24 mouse cellular contexts compared by ENCODE assay signal in the genomic region with DNA sequence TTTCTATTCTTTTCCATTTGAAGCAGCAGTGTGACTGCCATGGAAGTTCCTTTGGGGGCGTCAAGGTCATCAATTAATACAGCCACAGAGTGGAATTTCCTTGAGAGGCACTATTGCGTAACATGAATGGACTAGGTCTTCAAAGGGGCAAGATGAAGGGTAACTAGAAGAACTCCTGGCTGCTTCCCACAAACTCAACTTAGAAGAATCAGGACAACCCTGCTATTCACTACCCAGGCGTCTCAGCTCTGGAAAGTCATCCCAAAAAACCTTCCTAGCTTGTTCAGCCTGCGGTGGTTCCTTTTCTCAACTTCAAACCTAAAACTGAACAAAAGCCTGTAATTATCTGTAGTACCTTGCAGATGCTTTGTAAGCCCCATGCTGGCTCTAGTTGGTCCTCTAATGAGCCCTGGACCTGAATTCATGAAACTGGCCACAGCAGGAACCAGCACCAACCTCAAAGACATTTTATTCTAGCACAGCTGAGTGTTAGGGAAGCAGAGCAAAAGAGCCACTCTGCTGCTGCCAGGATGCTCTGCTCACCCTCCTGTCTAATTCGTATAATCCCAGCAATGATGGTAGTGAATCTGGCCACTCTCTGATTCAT. TPM values are rescaled to one million over a fixed set of nuclear protein-coding genes. Genes with fewer than 3 reads are reported as not detected.
DNase-seq lines count a peak whose midpoint lies in the region; ATAC-seq and TF ChIP-seq lines count a peak whose summit lies in the region.
"Had no signal": no experiment of that assay in that cellular context is flagged by ENCODE, and none has a peak within 500 bp of the region (broad histone marks: within the 10 kb centered on the region; RNA-seq: fewer than 3 reads in every experiment).

No protein-coding gene starts in this region.

- TF ChIP-seq CTCF in kidney, adult 2 months (conservative IDR thresholded peaks at IDR 0.05; ENCODE audit: insufficient read depth, insufficient read length, low read depth, low read length), result no peak

- no peaks in the 10 kb centered on the region for H3K9me3 ChIP-seq in forebrain, embryonic 13.5 days (replicated peaks)
- no peaks in the 10 kb centered on the region for H3K9me3 ChIP-seq in forebrain, embryonic 15.5 days
- H3K9me3 ChIP-seq in midbrain, embryonic 15.5 days, result no peaks in the 10 kb centered on the region
- H3K9me3 ChIP-seq in midbrain, embryonic 13.5 days, result no peaks in the 10 kb centered on the region
- H3K9me3 ChIP-seq: embryonic facial prominence, embryonic 15.5 days; heart, embryonic 10.5 days; hindbrain, embryonic 10.5 days; neural tube, embryonic 13.5 days had no signal

- DNase-seq in frontal cortex, postnatal 10 days (ENCODE audit: low spot score in 2 of 2), result peak; percentile 7 to 46
- DNase-seq in left cerebral cortex, adult 9 months (ENCODE audit: low spot score in 2 of 2), result peak; percentile 17 to 19
- no peak for DNase-seq in kidney, adult 2 months
- no peak for DNase-seq in kidney, postnatal 10 days
- DNase-seq: adrenal gland, postnatal 10 days; cerebellum, adult 11 months; cerebellum, postnatal 14 days; gastrocnemius, adult 2 months; kidney, adult 18-20 months; kidney, postnatal 25 days; thymus, postnatal 14 days had no signal

- no peak overlapping the region for H3K4me2 ChIP-seq in forebrain, embryonic 13.5 days
- no peak overlapping the region for H3K4me2 ChIP-seq in forebrain, embryonic 15.5 days (replicated peaks)
- H3K4me2 ChIP-seq in midbrain, embryonic 15.5 days, result no peak overlapping the region
- no peak overlapping the region for H3K4me2 ChIP-seq in midbrain, embryonic 13.5 days (replicated peaks)
- H3K4me2 ChIP-seq: embryonic facial prominence, embryonic 15.5 days; midbrain, embryonic 11.5 days; neural tube, embryonic 13.5 days had no signal

- peak; percentile 67; the same call in 1 of the 2 replicates for ATAC-seq in forebrain, embryonic 13.5 days
- no peak; the same call in 1 of the 2 replicates for ATAC-seq in forebrain, embryonic 15.5 days (replicated peaks)
- ATAC-seq in midbrain, embryonic 15.5 days (replicated peaks), result peak; percentile 78
- no peak for ATAC-seq in midbrain, embryonic 13.5 days
- ATAC-seq: CD4-positive, CD25-positive, alpha-beta regulatory T cell, adult 4 months; Patski had no signal

- no peak for TF ChIP-seq POLR2A in kidney, adult 2 months (IDR thresholded peaks at IDR 0.05; ENCODE audit: low read depth, low read length)

- H3K27me3 ChIP-seq in forebrain, embryonic 13.5 days, result no peaks in the 10 kb centered on the region
- H3K27me3 ChIP-seq in forebrain, embryonic 15.5 days, result no peaks in the 10 kb centered on the region
- H3K27me3 ChIP-seq in midbrain, embryonic 15.5 days (replicated peaks), result no peaks in the 10 kb centered on the region
- no peaks in the 10 kb centered on the region for H3K27me3 ChIP-seq in midbrain, embryonic 13.5 days
- no peaks in the 10 kb centered on the region for H3K27me3 ChIP-seq in kidney, adult 2 months (replicated peaks; ENCODE audit: control insufficient read depth, insufficient read depth, low read length)
- H3K27me3 ChIP-seq: embryonic facial prominence, embryonic 15.5 days; neural tube, embryonic 13.5 days; Patski had no signal

- H3K4me3 ChIP-seq in forebrain, embryonic 13.5 days, result no peak overlapping the region
- no peak overlapping the region for H3K4me3 ChIP-seq in forebrain, embryonic 15.5 days
- no peak overlapping the region for H3K4me3 ChIP-seq in midbrain, embryonic 15.5 days
- H3K4me3 ChIP-seq in midbrain, embryonic 13.5 days (replicated peaks), result no peak overlapping the region
- H3K4me3 ChIP-seq in kidney, adult 2 months (ENCODE audit: insufficient read depth, low read depth, low read length), result no peak overlapping the region
- H3K4me3 ChIP-seq: embryonic facial prominence, embryonic 15.5 days; gastrocnemius, adult 2 months; heart, embryonic 10.5 days; hindbrain, embryonic 10.5 days; neural tube, embryonic 13.5 days had no signal

- 55% methylated on average over 5 of the region's 5 CpGs for WGBS in forebrain, embryonic 13.5 days
- WGBS in forebrain, embryonic 15.5 days, result 55% methylated on average over 5 of the region's 5 CpGs
- WGBS in midbrain, embryonic 15.5 days, result 81% methylated on average over 5 of the region's 5 CpGs
- 81% methylated on average over 5 of the region's 5 CpGs for WGBS in midbrain, embryonic 13.5 days
- WGBS in kidney, adult 2 months, result 83% methylated on average over 5 of the region's 5 CpGs

- no peaks in the 10 kb centered on the region for H3K36me3 ChIP-seq in forebrain, embryonic 13.5 days (ENCODE audit: poor library complexity, severe bottlenecking)
- no peaks in the 10 kb centered on the region for H3K36me3 ChIP-seq in forebrain, embryonic 15.5 days
- no peaks in the 10 kb centered on the region for H3K36me3 ChIP-seq in midbrain, embryonic 15.5 days (replicated peaks)
- no peaks in the 10 kb centered on the region for H3K36me3 ChIP-seq in midbrain, embryonic 13.5 days
- H3K36me3 ChIP-seq in kidney, adult 2 months (ENCODE audit: control insufficient read depth, insufficient read depth, low read length), result no peaks in the 10 kb centered on the region
- H3K36me3 ChIP-seq: embryonic facial prominence, embryonic 15.5 days; heart, embryonic 10.5 days; hindbrain, embryonic 10.5 days; neural tube, embryonic 13.5 days had no signal

- no peak overlapping the region for H3K9ac ChIP-seq in forebrain, embryonic 13.5 days
- no peak overlapping the region for H3K9ac ChIP-seq in forebrain, embryonic 15.5 days (replicated peaks)
- H3K9ac ChIP-seq in midbrain, embryonic 15.5 days, result no peak overlapping the region
- H3K9ac ChIP-seq in midbrain, embryonic 13.5 days (replicated peaks), result no peak overlapping the region
- H3K9ac ChIP-seq: embryonic facial prominence, embryonic 15.5 days; liver, embryonic 14.5 days; neural tube, embryonic 13.5 days had no signal

- H3K4me1 ChIP-seq in forebrain, embryonic 13.5 days, result no peaks in the 10 kb centered on the region
- H3K4me1 ChIP-seq in forebrain, embryonic 15.5 days, result no peaks in the 10 kb centered on the region
- no peaks in the 10 kb centered on the region for H3K4me1 ChIP-seq in midbrain, embryonic 15.5 days
- H3K4me1 ChIP-seq in midbrain, embryonic 13.5 days (replicated peaks), result no peaks in the 10 kb centered on the region
- H3K4me1 ChIP-seq in kidney, adult 2 months (ENCODE audit: control insufficient read depth, insufficient read depth, low read length), result no peaks in the 10 kb centered on the region
- H3K4me1 ChIP-seq: embryonic facial prominence, embryonic 15.5 days; heart, embryonic 10.5 days; hindbrain, embryonic 10.5 days; neural tube, embryonic 13.5 days had no signal

- no peak overlapping the region for H3K27ac ChIP-seq in forebrain, embryonic 13.5 days
- H3K27ac ChIP-seq in forebrain, embryonic 15.5 days (replicated peaks), result no peak overlapping the region
- no peak overlapping the region for H3K27ac ChIP-seq in midbrain, embryonic 15.5 days
- no peak overlapping the region for H3K27ac ChIP-seq in midbrain, embryonic 13.5 days
- H3K27ac ChIP-seq in kidney, adult 2 months (ENCODE audit: insufficient read depth, low read depth, low read length), result no peak overlapping the region
- H3K27ac ChIP-seq: embryonic facial prominence, embryonic 15.5 days; gastrocnemius, adult 2 months; heart, embryonic 10.5 days; hindbrain, embryonic 10.5 days; liver, embryonic 14.5 days; macrophage; neural tube, embryonic 13.5 days had no signal

RNA-seq across cellular contexts. Expression of gene Adcy2, which starts 37.8 kb away (rescaled TPM):
- 1.2 and 1.3 TPM in 2 replicates for polyA plus RNA-seq in forebrain, embryonic 13.5 days (2015; fragmentation: Nextera tagmentation; extraction: Ambion mirVana)
- polyA plus RNA-seq in forebrain, embryonic 15.5 days (2015; fragmentation: Nextera tagmentation; extraction: Ambion mirVana), result 4.1 and 4.2 TPM in 2 replicates
- 8.2 and 9.0 TPM in 2 replicates for polyA plus RNA-seq in midbrain, embryonic 15.5 days (2015; fragmentation: Nextera tagmentation; extraction: Ambion mirVana)
- 2.1 and 2.2 TPM in 2 replicates for polyA plus RNA-seq in midbrain, embryonic 13.5 days (2015; fragmentation: Nextera tagmentation; extraction: Ambion mirVana)
- 0.38 and 0.83 TPM in 2 replicates for polyA plus RNA-seq in kidney, adult 2 months (2012; rRNA removed)
- polyA plus RNA-seq: CD4-positive, CD25-positive, alpha-beta regulatory T cell, adult 4 months had no signal

Comparison
In these comparisons a context has a peak if more than half of its experiments do, and no peak if none do; other contexts are left out.
1. ATAC-seq: peak in forebrain, embryonic 13.5 days (single experiment) and midbrain, embryonic 15.5 days (single experiment); none in forebrain, embryonic 15.5 days (single experiment) and midbrain, embryonic 13.5 days (single experiment).
2. DNase-seq: peak in frontal cortex, postnatal 10 days (2 of 2) and left cerebral cortex, adult 9 months (2 of 2); none in kidney, adult 2 months (single experiment) and kidney, postnatal 10 days (single experiment).